Mouse (Mus musculus) mesoderm, embryonic 11.5 days (tissue): ENCODE results near the gene Vangl1.
A peak's percentile ranks its signal among the peaks of the same experiment; 100 is the strongest.

Source experiments
- DNase-seq: peaks from one replicate; pipeline ENCODE4 v3.0.0-alpha.2; 2012; ENCODE audit warnings: low read depth, low spot score

Gene Vangl1

DNA sequence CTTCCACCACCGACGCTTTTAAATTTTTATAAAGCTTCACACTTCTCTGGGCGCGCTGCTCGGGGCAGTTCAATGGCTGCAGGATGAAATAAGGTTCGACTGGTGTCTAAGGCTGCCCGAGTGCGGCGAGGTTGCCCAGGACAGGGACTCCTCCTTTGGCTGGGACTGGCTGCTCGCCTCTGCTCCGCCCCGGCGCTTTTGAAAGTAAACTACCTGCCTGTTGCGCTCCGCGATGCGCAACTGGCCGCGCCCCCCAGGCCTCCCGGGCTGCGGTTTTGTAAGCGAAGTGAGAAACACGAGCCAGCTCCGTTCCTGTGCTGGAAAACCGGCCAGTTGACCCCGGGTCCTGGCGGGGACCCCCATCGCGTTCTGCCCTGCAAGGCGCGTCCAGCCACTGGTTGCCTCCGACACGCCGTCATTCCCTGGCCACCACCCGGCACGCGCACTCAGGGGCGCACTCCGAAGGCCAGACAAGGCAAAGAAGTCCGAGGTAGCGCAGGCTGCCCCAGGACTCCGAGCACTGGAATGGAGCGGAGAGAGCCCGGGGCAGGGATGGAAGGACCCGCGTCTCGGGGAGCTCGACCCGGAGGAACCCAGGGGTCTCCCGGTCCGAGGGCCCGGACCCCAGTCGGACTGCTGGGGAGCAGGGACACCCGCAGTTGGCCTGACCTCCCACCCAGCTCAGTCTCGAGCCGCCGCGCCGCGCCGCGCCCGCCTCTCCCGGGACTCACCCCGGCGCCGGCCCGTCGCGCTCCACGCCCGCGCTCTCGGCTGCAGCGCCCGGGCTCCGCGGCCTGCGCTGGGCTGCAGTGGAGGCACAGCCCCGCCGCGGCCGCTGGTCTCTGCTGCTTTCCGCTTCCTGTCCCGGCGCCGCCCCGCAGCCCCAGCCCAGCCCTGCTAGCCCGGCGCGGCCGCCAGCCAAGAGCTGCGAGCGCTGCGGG is at the start of gene Vangl1:
Gene Vangl1, minus strand, starts transcription at position 913 of the 941 bp plus-strand sequence.
- peak; percentile 59 for DNase-seq

DNA sequence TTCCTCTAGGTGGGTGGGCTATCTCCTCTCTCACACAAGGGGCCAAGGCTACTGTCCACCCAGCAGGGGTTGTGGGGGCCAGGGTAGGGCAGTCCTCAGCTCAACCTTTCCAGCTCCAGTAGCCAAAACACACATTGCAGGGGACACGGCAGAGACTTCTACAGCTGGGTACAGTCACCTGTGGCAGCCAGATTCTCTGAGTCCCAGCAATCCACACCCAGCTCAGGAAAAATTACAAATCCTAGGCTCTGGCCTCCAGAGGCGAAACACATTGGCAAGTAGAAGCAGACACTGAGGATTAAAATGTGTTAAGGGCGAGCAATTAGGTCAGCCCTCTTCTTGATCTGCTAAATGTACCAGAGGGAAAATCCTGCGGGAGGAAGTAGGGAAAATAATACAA is 49.1 kb upstream of the Vangl1 start:
- DNase-seq: no peak

DNA sequence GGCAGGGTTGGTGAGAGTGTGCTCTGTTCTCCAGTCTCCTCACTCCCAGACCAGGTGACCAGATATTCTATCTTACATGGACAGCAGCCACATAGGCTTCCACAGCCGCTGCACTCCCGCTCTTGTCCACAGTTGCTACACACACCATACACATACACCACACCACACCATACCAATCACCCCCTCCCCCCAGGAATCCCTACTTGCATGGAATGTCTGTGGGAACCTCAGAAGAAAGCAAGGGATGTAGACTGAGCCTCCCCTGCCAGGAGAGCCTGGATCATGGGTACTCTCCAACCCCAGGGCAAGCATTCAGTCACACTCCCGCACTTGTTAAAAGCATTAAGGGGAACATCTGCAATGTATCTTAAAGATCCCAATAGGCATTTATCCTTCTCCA is 48.4 kb upstream of the Vangl1 start:
- DNase-seq: peak; percentile 41

DNA sequence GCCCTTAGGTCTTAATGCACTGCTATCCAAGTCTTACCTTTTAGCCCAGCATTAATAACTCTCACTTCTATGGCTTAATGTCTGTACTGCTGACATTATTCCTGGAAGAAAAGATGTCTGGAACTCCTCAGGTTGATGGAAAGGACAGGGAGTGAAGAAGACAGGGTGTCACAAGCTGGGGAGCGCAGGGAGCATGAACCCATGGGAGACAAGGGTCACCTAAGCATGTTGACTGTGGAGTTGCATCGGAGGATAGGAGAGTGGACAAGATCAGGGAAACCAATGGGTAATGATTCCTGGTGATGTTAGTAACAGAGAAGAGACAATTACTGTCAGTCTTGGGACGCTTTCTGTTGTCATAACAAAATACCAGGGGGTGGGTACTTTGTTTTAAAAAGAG is 46.4 kb upstream of the Vangl1 start:
- DNase-seq: no peak

DNA sequence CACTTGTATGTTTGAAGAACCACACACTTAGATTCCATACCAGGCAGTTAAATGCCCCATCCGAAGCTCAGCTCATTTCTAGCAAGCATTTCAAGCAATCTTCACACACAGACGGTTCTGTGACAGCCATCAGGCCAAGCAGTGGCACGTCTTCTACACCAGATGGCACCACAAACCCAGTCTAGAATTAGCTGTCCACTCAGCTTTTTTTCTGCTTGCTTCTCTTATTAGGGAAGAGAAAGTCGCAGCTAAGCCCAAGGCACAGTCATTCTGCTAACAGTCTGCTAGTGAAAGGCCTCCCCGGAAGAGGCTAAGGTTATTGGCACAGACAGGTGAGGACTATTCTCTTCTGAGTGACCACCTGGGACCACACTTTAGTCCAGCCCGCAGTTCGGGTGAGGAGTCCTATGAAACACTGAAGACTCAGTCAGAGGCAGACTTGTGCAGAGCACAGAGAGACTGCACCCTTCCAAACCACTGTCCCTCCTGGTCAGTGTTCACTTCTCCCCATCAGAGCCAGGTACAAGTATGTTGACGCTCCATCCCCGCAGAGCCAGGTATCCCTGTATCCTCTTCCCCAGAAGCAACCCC is 45.0 kb upstream of the Vangl1 start:
- DNase-seq: peak; percentile 57

DNA sequence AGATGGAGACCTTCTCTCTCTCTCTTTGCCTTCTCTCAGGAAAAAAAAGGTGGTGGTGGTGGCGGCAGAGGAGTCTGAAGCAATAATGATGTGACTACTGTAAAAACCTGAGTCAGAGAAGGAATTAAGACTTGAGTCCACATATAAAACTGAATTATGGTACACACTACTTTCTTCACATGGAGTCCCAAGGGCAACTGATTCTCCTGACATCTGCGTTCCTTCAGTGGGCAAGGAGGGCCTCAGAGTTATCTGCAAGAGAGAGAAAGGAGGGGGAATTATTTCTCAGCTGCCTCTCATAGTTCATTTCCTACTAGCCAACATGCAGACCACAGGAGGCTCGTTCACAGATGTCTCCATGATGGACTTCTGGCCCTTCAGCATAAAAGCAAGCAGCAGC is 40.1 kb upstream of the Vangl1 start:
- no peak for DNase-seq

DNA sequence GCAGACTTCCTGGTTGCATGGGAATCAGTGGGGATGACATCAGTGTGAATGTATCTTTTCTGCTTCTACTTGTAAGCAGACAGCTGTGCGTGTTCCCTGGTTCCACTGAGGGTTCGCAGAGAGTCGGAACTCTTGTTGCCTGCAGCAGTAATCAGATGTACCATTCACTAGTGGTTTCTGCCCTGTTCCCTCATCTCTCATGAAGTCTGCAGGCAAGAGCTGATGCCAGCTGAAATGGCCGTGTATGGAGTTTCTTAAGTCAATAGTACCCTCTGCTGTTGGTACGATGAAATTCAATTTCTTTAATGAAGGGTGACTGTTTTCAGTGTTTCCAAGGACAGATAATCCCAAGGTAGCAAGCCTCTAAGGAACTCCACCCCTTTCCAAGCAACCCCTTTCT is 38.4 kb upstream of the Vangl1 start:
- DNase-seq: no peak

DNA sequence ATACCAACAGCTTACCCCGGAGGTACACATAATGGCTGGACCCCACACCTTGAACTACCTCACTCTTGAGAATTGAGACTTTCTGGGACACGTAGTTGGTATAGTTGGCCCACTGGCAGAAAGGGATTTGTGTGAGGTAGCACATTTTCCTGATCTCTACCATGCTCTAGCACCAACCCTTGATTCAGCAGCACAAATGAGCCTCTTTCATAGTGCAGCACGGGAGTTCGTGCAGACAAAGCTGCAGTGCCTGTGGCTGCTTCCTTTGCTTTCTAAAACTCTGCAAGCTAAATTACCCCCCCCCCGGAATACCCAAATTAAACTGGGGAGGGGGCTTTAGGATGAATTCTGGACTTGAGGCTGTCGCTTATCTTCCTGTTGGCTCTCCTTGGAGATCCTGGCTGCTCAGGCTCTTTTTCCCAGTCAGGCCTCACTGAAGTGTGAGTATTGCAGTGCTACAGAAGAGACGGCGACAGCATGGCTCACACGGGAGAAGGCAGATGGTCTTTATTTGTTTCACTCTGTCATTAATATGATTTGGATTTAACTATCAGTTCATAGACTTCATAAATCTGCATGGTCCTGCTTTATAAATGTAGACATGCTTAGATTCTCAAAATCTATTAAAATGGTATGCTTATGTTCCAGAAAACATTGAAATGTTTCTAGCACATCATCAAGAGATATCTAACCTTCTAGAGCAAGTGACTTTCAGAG is 27.1 kb upstream of the Vangl1 start:
- DNase-seq: no peak

DNA sequence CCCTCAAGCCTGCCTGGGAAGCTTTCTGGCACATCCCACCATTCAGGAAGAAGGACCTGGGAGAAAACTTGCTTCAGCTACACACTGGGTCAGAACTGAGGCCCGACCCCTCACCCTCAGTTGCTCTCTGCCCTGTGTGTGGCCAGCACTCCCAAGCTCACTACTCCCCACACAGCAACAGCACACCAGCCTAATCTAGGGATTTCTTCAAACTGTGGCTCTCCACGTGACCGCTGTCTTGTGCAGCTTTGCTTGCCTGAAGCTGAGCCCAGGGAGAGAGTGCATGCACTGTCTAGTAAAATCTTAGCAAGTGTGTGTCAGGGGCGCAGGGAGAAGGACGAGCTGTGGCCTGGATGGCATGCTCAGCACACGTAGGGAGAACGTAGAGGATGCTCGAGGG is 18.3 kb upstream of the Vangl1 start:
- no peak for DNase-seq

DNA sequence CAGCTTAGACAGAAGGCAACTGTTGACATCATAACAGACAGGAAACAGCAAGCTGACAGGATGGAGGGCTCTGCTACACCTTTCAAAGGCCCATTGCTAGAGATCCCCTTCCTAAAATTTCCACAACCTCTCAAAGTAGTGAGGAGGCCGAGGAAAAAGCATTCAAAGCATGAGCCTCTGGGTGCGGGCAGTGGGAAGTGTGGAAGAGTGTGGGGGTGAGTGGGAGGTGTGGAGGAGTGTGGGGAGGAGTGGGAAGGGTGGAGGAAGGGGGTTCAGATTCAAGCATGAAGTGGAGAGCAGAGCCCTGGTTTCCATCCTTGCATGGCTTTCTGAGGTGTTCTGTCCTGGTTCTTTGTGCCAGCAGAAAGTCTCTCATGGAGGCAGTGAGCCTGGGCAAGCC is 13.8 kb upstream of the Vangl1 start:
- DNase-seq: no peak

DNA sequence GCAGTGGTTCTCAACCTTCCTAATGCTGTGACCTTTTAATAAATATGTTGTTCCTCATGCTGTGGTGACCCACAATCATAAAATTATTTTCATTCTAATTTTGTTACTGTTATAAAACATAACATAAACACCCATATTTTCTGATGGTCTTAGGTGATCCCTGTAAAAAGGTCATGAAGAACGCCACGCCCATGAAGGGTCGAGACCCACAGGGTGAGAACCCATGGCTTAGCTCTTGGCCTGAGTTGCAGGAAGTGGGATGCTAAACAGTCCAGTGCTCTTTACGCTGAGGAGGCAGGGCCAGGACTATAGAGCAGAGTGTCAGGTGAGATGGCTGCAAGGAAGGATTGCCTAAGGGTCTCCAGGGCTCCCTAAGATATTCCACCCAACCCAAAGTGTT is 10.2 kb upstream of the Vangl1 start:
- no peak for DNase-seq

DNA sequence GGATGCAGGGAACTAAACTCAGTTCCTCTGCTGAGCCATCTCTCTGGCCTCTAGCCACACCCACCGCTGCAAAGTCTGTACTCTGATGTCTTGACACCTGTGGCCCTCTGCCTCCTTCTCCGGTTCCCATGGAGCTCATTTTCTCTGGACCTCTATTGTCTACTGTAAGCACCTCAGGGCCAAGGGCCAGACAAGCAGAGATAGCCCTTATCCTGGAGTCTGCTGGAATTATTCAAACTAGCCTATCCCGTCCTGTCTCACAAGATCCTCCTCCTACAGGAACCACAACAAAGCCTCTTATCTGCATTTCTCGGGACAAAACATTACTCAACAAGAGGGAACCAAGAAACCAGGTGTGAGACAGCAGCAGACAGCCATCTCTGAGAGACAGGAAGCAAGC is 9.8 kb upstream of the Vangl1 start:
- no peak for DNase-seq

DNA sequence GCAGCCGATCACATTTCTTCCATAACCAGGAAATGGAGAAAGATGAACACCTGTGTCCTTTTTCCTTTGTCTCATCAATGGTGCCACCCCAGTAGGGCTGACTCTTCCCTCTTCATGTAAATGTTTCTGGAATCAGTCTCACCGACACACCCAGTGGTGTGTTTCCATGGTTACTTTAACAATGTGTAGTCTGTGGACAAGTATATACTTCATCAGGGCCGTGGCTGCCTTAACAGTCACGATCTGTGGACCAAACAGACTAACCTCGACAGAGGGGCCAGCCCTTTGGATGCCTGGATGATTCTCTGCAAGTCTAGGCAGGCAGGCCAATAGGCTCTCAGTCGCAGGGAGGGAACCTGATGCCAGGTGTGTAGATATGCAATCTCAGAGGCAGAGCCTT is 8.4 kb upstream of the Vangl1 start:
- DNase-seq: no peak

DNA sequence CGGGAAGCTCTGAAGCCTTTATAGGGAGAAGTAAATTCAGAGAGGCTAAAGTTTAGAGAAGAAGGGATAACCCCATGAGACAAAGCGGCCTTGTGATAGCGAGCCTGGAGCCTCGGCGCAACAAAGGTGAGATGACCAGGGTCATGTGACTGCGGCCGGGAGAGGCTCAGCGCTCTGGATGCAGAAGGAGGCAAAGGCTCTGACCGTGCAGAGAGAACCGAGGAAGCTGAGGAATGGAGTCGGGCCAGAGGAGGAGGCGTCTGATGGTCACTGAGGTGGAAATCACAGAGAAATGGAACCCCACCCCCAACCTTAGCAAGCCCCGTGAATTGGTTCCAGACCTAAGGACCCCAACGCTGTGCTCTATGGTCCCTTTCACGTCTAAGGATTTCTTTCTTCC is 7.8 kb upstream of the Vangl1 start:
- DNase-seq: no peak

DNA sequence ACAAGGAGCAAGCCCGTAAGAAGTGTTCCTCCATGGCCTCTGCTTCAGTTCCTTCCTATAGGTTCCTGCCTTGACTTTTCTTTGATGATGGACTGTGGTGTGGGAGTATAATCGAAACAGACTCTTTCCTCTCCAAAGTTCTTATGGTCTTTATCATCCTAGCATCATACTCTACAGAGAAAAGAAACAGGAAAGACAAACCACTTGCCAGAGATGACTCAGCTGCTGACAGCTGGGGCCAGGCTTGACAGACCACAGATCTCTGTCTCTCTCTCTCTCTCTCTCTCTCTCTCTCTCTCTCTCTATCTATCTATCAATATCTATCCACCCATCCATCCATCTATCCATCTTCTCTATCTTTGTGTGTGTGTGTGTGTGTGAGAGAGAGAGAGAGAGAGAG is 6.8 kb upstream of the Vangl1 start:
- DNase-seq: no peak

DNA sequence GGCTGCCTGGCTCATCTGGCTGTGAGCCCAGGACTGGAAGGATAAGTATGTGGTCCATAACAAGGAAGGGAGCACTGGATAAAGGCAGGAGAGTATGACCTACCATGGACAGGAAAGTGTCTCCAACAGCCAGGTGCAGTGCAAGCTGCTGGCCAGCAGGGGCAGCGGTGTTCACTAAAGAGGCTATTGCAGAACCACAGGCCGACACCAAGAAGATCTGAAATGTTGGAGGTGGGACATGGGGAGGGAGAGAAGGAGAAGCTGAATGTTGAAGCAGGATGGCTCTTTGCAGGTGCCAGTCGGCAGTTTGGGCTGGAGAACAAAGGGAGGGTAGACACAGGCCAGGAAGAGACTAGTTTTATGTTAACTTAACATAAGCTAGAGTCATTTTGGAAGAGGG is 6.3 kb upstream of the Vangl1 start:
- DNase-seq: no peak

DNA sequence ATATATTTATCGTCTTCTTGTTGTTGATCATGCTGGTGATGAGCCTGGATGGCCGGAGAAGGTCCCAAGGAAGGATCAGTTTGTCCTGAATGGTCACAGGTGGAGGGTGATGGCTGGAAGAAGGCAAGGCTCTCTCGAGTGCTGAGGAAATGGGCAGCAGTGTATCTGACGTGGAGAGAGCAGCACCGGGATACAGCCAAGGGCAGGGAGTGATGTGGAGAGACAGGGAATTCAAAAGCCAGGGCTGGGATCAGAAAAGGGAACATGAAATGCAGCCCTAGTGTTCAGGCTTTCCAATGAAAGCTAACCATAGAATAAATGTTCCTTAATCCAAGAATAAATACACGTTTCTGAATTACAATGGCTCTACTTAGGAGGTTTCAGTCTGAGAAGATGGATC is 4.4 kb upstream of the Vangl1 start:
- DNase-seq: no peak

DNA sequence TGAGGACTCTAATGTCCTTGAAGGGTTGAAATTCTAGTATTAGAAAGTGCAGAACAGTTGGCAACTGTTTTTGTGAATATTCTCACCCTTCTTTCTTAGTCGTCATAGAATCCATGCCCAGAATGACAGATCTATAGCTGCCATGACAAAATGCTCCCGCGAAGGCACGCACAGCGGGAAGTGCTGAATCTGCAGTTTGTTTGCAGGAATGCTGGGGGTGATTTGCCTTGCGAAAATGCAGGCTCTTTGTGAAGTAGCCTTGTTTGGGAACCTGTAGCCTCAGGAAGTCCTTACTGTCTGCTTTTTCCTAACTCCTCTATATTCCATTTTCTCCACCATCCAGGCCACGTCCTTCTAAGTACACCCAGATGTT is 951 bp upstream of the Vangl1 start:
- DNase-seq: peak; percentile 64

DNA sequence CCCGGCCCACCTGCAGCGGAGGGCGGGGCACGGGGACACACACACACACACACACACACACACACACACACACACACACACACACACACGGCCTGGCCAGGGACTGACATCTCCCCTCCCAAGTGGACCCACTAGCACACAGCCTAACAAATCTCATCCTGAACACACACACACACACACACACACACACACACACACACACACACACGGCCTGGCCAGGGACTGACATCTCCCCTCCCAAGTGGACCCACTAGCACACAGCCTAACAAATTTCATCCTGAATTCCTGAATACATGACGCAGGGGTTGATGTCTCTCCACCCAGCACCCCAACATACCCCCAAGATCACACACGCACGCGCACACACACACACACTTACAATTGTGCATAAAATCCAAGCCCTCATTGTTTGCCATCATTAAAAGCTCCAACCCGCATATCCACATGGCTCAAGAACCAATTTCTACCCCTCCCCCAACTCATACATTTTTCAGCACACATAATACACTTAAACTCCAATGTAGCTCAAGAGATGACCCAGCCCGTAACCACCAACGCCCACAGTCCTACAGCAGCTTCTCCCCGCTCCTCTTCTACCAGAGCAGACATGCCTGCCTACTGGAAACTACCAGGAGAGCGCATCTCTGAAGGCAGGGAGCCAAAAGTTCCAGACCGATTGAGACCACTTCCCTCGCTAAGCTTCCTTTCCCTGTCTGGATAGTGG is 403 bp upstream of the Vangl1 start:
- DNase-seq: peak; percentile 42

DNA sequence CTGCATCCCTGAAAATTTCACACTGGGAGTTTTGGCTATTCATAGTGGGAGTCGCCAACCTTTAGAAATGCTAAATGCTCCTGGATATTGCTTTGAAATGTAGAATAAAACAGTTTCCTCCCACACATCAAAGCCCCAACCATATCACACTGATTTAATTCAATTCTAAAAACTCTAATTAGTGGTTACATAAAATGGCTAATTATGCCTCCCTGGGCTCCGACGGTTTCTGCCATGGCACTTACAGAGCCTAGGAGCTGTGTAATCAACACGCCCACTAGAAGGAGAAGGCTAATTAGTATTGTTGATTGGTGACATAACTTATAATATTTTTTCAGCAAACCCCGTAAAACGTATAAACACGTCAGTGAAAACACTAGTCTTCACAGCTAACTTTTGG is 1.4 kb downstream of the Vangl1 start:
- DNase-seq: no peak

DNA sequence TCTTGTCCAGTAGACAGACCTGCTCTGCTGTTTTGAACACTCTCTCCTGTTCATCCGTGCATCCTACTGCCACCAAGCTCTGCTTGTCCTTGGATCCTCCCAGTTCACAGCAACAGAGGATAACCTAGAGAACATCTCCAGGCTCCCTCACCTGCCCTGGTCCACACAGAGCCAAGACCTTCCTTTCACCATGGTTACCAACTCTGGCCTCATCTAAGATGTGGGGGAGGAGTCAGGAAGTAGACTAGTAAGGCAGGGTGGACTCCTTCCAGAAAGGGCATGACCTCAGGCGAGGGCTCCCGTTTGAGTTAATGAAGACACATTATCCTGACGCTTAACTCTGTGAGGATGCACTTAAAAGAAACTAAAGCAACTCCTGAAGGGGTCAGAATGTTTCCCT is 4.5 kb downstream of the Vangl1 start:
- no peak for DNase-seq

DNA sequence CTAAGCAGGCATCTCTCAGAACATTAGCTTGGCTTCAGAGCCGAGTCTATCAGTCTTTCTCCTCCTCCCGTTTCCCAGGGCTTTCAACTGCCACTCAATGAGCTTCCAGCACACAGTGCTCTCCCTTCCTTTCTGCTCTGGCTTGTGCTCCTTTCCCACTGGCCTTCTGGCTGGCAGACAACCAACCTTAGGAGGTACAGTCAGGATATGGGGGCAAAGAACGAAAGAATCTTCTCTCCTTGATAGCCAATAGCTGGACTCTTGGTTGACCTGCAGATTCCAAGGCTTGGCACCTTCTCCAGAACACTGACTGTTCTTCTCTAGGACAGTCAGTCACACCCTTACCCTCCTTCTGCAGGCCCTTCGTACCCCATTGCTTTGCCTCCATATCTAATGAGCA is 5.3 kb downstream of the Vangl1 start:
- DNase-seq: no peak
